In genomic region chr5:74771121-74771520, GRCm38 (mm10) we compare ENCODE assay signal across 21 mouse cellular contexts.
DNase-seq lines count a peak whose midpoint lies in the region; ATAC-seq and TF ChIP-seq lines count a peak whose summit lies in the region.
"Had no signal": no experiment of that assay in that cellular context is flagged by ENCODE, and none has a peak within 500 bp of the region (broad histone marks: within the 10 kb centered on the region; RNA-seq: fewer than 3 reads in every experiment).

No protein-coding gene starts in this region.

- intact Hi-C loops in gastrocnemius, adult 2 months (cut with DNase I), result no loop called here
- intact Hi-C loops in heart, postnatal 25 days (cut with DNase I), result no loop called here

- H3K36me3 ChIP-seq in limb, embryonic 15.5 days, result no peaks in the 10 kb centered on the region
- no peaks in the 10 kb centered on the region for H3K36me3 ChIP-seq in limb, embryonic 10.5 days
- H3K36me3 ChIP-seq: embryonic facial prominence, embryonic 15.5 days; forebrain, embryonic 15.5 days; heart, embryonic 15.5 days; hindbrain, embryonic 13.5 days had no signal

- peaks cover 10% of the 10 kb centered on the region; the same call in 1 of the 2 replicates for H3K4me1 ChIP-seq in limb, embryonic 15.5 days
- peaks cover 24% of the 10 kb centered on the region for H3K4me1 ChIP-seq in limb, embryonic 10.5 days
- H3K4me1 ChIP-seq: embryonic facial prominence, embryonic 15.5 days; forebrain, embryonic 15.5 days had no signal

- DNase-seq in gastrocnemius, adult 2 months, result peak; percentile 28
- no peak for DNase-seq in gastrocnemius, postnatal 10 days
- peak; percentile 25 to 53 for DNase-seq in heart, adult 18-20 months
- DNase-seq in heart, postnatal 25 days (ENCODE audit: low spot score), result no peak
- no peak for DNase-seq in limb, embryonic 10.5 days (ENCODE audit: low spot score)
- DNase-seq in skeletal muscle tissue, adult 2 months (ENCODE audit: low read depth, low spot score), result peak; percentile 77
- DNase-seq in cerebellum, adult 18-20 months, result no peak
- DNase-seq: adrenal gland, postnatal 14 days; cerebellum, adult 2 months; cerebellum, postnatal 10 days; embryo, embryonic 11 days; kidney, adult 11 months; kidney, adult 9 months had no signal

- peak overlapping the region; percentile 58 for H3K27ac ChIP-seq in gastrocnemius, adult 2 months
- peak overlapping the region; percentile 27; the same call in 1 of the 2 replicates for H3K27ac ChIP-seq in limb, embryonic 15.5 days
- no peak overlapping the region for H3K27ac ChIP-seq in limb, embryonic 10.5 days
- H3K27ac ChIP-seq: embryonic facial prominence, embryonic 15.5 days; forebrain, embryonic 15.5 days; heart, embryonic 15.5 days; hindbrain, embryonic 13.5 days; hindbrain, postnatal 0 days had no signal

- no peak overlapping the region for H3K4me3 ChIP-seq in gastrocnemius, adult 2 months
- no peak overlapping the region for H3K4me3 ChIP-seq in limb, embryonic 15.5 days
- no peak overlapping the region for H3K4me3 ChIP-seq in limb, embryonic 10.5 days
- H3K4me3 ChIP-seq: embryonic facial prominence, embryonic 15.5 days; forebrain, embryonic 15.5 days; heart, embryonic 15.5 days; hindbrain, embryonic 13.5 days had no signal

- no peak overlapping the region for H3K9ac ChIP-seq in limb, embryonic 15.5 days
- H3K9ac ChIP-seq: embryonic facial prominence, embryonic 15.5 days; forebrain, embryonic 15.5 days; heart, embryonic 15.5 days; hindbrain, embryonic 13.5 days had no signal

- 70% methylated on average over 7 of the region's 7 CpGs for WGBS in limb, embryonic 15.5 days
- 90% methylated on average over 7 of the region's 7 CpGs for WGBS in limb, embryonic 10.5 days

- no peaks in the 10 kb centered on the region for H3K9me3 ChIP-seq in limb, embryonic 15.5 days
- H3K9me3 ChIP-seq in limb, embryonic 10.5 days (replicated peaks), result no peaks in the 10 kb centered on the region
- H3K9me3 ChIP-seq: embryonic facial prominence, embryonic 15.5 days; forebrain, embryonic 15.5 days; heart, embryonic 15.5 days; hindbrain, embryonic 13.5 days had no signal

- no peak overlapping the region for H3K4me2 ChIP-seq in limb, embryonic 15.5 days
- H3K4me2 ChIP-seq: embryonic facial prominence, embryonic 15.5 days; forebrain, embryonic 15.5 days; heart, embryonic 15.5 days; hindbrain, embryonic 13.5 days had no signal

- ATAC-seq in limb, embryonic 15.5 days (ENCODE audit: insufficient number of reproducible peaks, low FRiP score, low TSS enrichment, low read depth), result no peak
- ATAC-seq: activated CD4-positive, CD25-positive, alpha-beta regulatory T cell, adult 4 months; forebrain, embryonic 15.5 days; hindbrain, postnatal 0 days; Patski had no signal

- TF ChIP-seq CTCF in gastrocnemius, adult 2 months (IDR thresholded peaks at IDR 0.05), result no peak

- H3K27me3 ChIP-seq in limb, embryonic 15.5 days, result no peaks in the 10 kb centered on the region
- no peaks in the 10 kb centered on the region for H3K27me3 ChIP-seq in limb, embryonic 10.5 days (ENCODE audit: low read depth, poor library complexity, severe bottlenecking)
- H3K27me3 ChIP-seq: embryonic facial prominence, embryonic 15.5 days; forebrain, embryonic 15.5 days; heart, embryonic 15.5 days; hindbrain, embryonic 13.5 days; Patski had no signal

Comparison
In these comparisons a context has a peak if more than half of its experiments do, and no peak if none do; other contexts are left out.
1. DNase-seq: peak in gastrocnemius, adult 2 months (single experiment), heart, adult 18-20 months (2 of 2) and skeletal muscle tissue, adult 2 months (single experiment); none in gastrocnemius, postnatal 10 days (single experiment), heart, postnatal 25 days (single experiment), limb, embryonic 10.5 days (single experiment) and cerebellum, adult 18-20 months (0 of 2).